Mouse (Mus musculus) megakaryocyte, adult 5-6 weeks (primary cell): Measurements from ENCODE around the gene Tent5d. TPM values are rescaled to one million over a fixed set of nuclear protein-coding genes. Genes with fewer than 3 reads are reported as not detected.

Experiments used
- ATAC-seq: 2 replicates; pipeline ENCODE4 v1.8.0; 2016; ENCODE audit warnings: mild to moderate bottlenecking, inconsistent platforms; ENCODE audit not compliant: poor library complexity, severe bottlenecking
- total RNA-seq, 2 experiments: library from RNA; stranded (forward) in 1 of 2; stranded (reverse) in 1 of 2; fragments of 153-499, 151-499 nt in 1 of 2; fragments of 221-1000, 200-1000 nt in 1 of 2; gene quantifications; 2 replicates each; pipeline versions ENCODE4 v1.2.3 to v1.2.4; 2015 to 2017

Tent5d gene
- not detected in 2 replicates for total RNA-seq (2015)
- total RNA-seq (2017) = 0.33 TPM in 1 of 2 replicates, not detected in the other

- no peak for ATAC-seq
Observed at GRCm38 (mm10) chrX:107792290-107792689, at the start of gene Tent5d. Gene Tent5d (plus strand): TSS chrX:107792590.

DNA sequence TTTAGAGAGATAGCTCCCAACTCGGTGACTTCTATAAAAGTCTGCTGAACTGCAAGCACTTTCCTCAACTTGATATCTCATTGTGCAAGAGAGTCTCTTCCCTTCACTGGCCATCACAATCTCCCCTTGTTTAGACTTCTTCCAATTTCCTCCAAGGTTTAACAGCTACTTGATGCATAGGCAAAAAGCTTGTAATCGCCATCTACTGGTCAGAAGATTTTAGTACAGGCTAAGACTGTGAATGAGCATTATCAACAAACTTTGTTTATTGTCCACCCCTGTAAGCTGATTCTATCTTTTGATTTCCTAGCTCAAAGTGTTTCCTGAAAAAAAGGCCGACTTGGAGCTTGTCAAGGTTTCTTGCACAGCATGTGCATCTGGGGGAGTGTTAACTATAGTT is 24.5 kb upstream of the Tent5d start:
- no peak for ATAC-seq

DNA sequence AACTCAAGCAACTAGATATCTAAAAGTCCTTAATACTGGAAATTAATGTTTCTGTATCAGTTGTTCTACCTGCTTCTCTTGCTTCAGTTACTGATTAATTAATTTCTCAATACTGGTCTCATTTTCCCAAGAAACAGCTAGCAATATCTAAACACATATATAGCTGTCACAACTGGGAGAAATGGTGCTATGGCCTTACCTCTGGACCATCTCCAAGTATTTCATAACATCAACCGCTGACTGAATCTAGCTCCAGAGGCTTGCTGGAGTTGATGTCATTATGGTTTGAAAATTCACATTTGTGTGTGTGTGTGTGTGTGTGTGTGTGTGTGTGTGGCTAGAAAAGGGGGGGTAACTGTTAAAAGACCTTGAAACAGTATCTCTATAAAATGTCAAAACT is 2.3 kb upstream of the Tent5d start:
- ATAC-seq = no peak

DNA sequence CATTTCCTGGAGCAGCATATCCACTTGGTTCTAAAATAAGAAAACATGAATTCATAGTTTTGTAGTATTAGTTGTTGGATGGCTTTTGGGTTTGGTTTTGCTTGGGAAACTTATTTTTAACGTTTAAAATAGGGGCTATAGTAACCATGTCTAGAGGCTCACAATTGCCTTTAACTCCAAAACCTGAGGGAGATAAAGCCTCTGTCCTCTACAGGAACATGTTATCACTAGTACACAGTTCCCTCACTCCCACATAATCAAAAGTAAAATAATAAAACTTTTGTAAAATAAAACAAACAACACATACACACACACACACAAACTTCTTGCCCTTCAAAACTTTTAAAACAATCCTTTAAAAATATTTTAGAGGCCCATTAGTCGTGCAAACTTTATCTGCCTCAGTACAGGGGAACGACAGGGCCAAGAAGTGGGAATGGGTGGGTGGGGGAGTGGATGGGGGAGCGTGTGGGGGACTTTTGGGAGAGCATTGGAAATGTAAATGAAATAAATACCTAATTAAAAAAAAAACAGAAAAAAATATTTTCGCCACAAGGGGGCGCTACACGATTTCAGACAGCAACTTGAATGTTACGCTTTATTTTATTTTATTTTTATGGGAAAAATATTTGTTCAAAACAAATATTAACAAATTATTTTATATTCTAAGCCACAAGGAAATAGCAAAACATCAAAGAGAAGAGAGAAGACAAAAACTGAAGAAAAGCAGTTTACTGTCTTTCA is 1.5 kb upstream of the Tent5d start:
- no peak for ATAC-seq

- ATAC-seq = no peak
Observed at GRCm38 (mm10) chrX:107795785-107796184, 3.4 kb downstream of the Tent5d start.

DNA sequence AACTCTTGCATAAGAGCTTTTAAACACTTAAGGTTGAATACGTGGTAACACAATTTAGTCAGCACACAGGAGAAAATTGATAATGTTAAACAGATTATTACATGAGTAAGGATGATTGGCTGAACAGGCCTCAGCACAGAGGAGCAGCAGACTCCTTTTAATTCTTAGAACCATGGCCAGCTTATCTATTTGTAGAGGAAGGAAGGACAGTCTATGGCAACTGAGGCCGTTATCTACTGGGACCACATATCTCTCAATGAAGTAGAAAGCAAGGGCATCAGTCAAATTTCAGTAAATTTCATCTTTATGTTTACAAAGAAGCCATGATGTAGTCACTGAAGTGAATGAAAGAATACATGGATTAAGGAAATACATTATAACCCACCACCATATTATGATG is 4.5 kb downstream of the Tent5d start:
- no peak for ATAC-seq

- no peak for ATAC-seq
Observed at GRCm38 (mm10) chrX:107812120-107812519, 19.7 kb downstream of the Tent5d start.

DNA sequence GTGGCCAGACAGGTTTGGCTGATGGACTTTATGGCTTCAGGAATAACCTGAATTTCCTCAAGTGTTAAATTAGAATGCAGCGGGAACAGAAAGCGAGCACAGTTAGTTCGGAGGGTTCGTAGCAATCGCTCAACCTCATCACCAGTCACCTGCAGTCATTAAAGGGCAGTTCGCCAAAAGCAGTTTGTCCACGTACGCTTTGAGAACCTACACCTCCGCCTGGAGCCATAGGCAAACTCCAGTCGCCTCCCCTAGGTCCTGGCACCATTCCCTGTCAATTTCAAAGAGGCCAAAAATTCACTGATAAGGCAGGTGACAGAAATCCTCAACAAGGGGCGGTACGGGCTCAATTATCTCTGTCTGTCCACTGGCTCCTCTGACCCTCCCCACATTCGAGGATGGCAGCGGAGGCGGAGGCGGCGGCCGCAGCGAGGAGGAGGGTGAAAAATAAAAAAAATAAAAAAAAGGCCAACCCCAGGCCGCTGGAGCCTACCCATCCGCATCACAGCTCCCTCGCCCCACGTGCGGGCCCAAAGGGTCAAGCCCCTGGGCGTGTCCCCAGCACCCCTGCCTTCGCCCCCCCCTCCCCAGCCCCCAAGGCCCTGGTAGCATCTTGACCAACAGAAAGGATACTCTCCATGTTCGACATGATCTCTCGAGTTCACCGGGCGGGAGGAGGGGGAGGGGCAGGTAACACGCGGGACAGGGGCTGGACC is 23.3 kb downstream of the Tent5d start:
- peak; percentile 49 for ATAC-seq

DNA sequence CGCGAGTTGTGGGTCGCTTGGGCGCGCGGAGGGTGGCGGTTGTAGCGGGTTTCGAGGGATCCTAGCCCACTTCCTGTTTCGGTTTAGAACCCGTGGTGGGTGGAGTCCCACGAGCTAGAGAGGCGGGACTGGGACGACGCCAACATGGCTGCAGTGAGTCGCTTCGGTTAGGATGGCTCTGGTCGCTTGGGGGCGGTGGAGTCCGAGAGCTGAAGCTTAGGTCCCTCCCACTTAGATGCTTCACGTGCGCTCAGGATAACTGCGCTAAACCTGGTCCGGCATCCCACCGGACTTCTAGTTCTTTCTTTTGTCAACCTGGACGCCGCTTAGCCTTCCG is 23.8 kb downstream of the Tent5d start, which contains the start of gene 2610002M06Rik:
TSS of gene 2610002M06Rik (minus strand) at position 117 of the 337 bp plus-strand sequence.
- peak; percentile 99 for ATAC-seq

DNA sequence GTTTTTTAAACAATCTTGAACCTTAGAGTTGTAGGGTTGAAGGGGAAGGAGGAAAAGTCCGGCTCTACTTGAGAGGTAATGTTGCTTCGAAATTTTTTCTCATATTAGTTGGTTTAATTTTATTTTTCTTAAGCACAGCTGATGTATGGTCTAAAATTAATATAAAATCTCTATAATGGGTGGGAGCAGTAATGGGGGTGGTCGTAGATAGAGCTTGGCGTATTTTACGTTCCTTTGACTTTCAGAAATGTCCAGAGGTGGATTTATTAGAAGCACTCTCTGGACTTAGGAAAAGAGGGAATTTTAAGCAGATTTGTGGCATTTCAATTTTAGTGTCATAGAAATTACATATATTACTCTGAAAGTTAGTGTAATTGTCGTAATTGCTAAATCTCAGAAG is 24.3 kb downstream of the Tent5d start:
- ATAC-seq = no peak

DNA sequence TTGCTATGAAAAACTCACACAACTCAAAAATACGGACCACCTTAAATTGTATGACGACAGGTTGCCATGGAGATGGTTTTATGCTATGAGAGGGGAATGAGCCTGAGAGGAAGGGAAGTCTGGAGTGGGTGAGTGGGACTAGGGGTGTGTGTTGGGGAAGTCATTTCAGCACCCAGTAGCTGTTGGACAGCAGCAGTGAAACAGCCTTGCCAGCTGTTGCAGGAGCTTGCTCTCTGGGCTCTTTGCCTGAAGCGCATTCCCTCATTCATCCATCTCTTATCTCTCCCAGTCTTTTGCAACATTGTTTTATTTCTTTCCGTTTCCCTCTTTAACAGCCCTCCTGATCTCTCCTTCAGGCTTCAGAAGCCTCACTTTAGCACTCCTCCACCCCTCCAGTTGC is 65.8 kb downstream of the Tent5d start:
- ATAC-seq = no peak

Other genes with a start within 250 kb of the Tent5d start
- gene Tbx22, start 124.6 kb upstream of the Tent5d start, total RNA-seq (2015) = not detected in 2 replicates
- not detected in 2 replicates for gene Tbx22, start 124.6 kb upstream of the Tent5d start, total RNA-seq (2017)
- gene 2610002M06Rik, start 23.7 kb downstream of the Tent5d start, total RNA-seq (2015) = 15.7 and 16.3 TPM in 2 replicates
- gene 2610002M06Rik, start 23.7 kb downstream of the Tent5d start, total RNA-seq (2017) = 9.8 TPM in 2 replicates
- not detected in 2 replicates for gene Gm732, start 155.9 kb downstream of the Tent5d start, total RNA-seq (2015)
- not detected in 2 replicates for gene Gm732, start 155.9 kb downstream of the Tent5d start, total RNA-seq (2017)